Mouse (Mus musculus) lung, adult 2 months (tissue): ENCODE data around the gene Acp4. TPM values are rescaled to one million over a fixed set of nuclear protein-coding genes. Genes with fewer than 3 reads are reported as not detected.
"Not testable (repeated sequence)": the region's sequence is repeated elsewhere in the genome, so short reads cannot be mapped to it uniquely, and the experiment has no call there.

Experiments used
- DNase-seq: peaks from one replicate; pipeline ENCODE4 v3.0.0; 2022
- H3K4me1 ChIP-seq: fragments of 200-500 bp; 2 replicates; pipeline ENCODE4 v1.6.1; 2011; ENCODE audit warnings: low read length; ENCODE audit not compliant: control insufficient read depth, insufficient read depth
- H3K4me3 ChIP-seq: fragments of 200-500 bp; replicated peaks from 2 replicates; pipeline ENCODE3; 2011; ENCODE audit warnings: low read depth, mild to moderate bottlenecking, control low read depth, low read length; ENCODE audit errors: extremely low read depth
- CTCF ChIP-seq: fragments of 200-500 bp; IDR thresholded peaks from 2 replicates; pipeline ENCODE4 v1.5.1; 2011; ENCODE audit warnings: mild to moderate bottlenecking, low read length, control low read depth; ENCODE audit not compliant: insufficient read depth
- POLR2A ChIP-seq: fragments of 200-500 bp; IDR thresholded peaks from 2 replicates; pipeline ENCODE4 v1.6.1; 2011; ENCODE audit warnings: low read depth, mild to moderate bottlenecking, control low read depth, low read length, borderline replicate concordance; ENCODE audit errors: extremely low read depth
- WGBS: fragments of 180-500 bp; shearing (Covaris S2); methylation state at CpG from one replicate; pipeline ENCODE4 v1.1.7; 2018; 5-methylcytosine and 5-hydroxymethylcytosine counted together
- polyA plus RNA-seq: library from polyadenylated mRNA; depleted of rRNA; stranded (reverse); fragments of >200 nt; gene quantifications from 2 replicates; pipeline ENCODE4 v1.2.3, GENCODE M21; 2012; rRNA removed

The Acp4 gene
- polyA plus RNA-seq, 1 experiment = not detected

DNA sequence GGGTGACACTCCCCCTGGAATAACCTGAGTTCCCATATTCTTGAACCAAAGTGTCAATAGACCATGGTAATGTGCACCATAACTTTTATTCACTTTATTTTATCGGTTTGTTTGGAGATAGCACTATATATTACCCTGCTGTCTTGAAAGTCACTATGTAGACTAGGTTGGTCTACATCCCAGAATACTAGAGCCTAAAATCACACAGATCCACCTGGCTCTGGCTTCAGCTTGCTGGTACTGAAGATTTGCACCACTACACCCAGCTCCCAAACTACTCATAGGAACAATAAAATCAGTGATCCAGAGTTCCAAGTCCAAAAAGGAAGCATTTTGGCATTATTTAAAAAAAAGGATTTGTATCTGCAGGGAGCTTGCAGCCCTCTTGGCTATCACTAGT is 41.5 kb downstream of the Acp4 start, which contains the start of gene Klk1b5:
Klk1b5 (plus strand) TSS at position 301 of the 400 bp plus-strand sequence.
- DNase-seq = no peak
- H3K4me3 ChIP-seq = no peak within 1 kb of the TSS
- no peak for TF ChIP-seq CTCF
- TF ChIP-seq POLR2A = no peak
- no peaks in the 10 kb centered on the region for H3K4me1 ChIP-seq
- WGBS = 76% methylated on average over 1 of the region's 1 CpGs

DNA sequence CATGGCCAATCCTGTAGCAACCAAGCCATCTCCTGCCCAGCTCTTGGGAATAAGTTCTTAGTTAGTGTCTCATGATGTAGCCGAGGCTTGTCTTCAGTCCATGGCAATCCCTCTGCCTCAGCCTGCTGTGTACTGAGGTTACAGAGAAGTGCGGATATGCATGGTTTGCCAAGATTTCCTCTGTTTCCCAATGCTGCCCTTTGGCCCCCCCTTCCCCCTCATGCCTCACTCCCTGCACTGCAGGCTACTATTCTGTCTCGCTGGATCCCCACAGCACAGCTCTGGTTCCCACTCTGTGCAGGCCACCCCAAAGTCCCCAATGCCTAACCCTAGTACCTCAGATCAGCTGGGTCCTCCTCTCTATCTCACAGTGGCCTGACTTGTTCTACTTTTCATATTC is 48.9 kb downstream of the Acp4 start:
- TF ChIP-seq CTCF (no peak), POLR2A (no peak)
- DNase-seq = no peak
- WGBS = 71% methylated on average over 3 of the region's 3 CpGs
- no peak overlapping the region for H3K4me3 ChIP-seq
- H3K4me1 ChIP-seq = no peaks in the 10 kb centered on the region

DNA sequence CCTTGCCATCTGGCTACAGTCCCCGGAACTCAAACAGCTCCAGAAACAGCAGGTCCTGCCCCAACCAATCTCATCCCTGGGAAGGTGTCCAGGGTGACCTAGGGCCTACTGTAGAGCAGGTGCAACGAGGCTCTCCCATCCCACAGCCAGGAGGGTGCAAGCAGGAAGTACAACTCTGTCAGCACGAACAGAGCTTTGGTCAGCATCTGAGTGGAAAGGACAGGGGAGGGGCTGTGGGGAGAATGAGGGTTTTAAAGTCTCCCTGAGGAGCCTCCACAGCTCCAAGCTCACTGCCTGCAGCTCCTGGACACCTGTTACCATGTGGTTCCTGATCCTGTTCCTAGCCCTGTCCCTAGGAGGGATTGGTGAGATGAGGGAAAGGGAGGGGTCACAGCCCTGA is 50.0 kb downstream of the Acp4 start, which contains the start of gene Klk1b4:
Klk1b4 (plus strand) TSS at position 301 of the 400 bp plus-strand sequence.
- H3K4me3 ChIP-seq, DNase-seq, H3K4me1 ChIP-seq: not testable (repeated sequence)
- WGBS = 34% methylated on average over 3 of the region's 3 CpGs

Other genes with a start within 250 kb of the Acp4 start
- gene Klk1b26, start 245.2 kb downstream of the Acp4 start, polyA plus RNA-seq = 0.11 TPM in 1 of 2 replicates, not detected in the other
- 0.19 and 0.23 TPM in 2 replicates for gene Klk1b27, start 205.1 kb downstream of the Acp4 start, polyA plus RNA-seq
- not detected in 2 replicates for gene Klk1b21, start 155.1 kb downstream of the Acp4 start, polyA plus RNA-seq
- gene Klk1b22, start 144.7 kb downstream of the Acp4 start, polyA plus RNA-seq = not detected in 2 replicates
- gene Klk1b16, start 120.6 kb downstream of the Acp4 start, polyA plus RNA-seq = not detected in 2 replicates
- not detected in 2 replicates for gene Klk1b24, start 69.1 kb downstream of the Acp4 start, polyA plus RNA-seq
- not detected in 2 replicates for gene Klk1b3, start 59.2 kb downstream of the Acp4 start, polyA plus RNA-seq
- 0.15 TPM in 1 of 2 replicates, not detected in the other for gene Klk1b4, start 49.9 kb downstream of the Acp4 start, polyA plus RNA-seq
- not detected in 2 replicates for gene Klk1b5, start 41.4 kb downstream of the Acp4 start, polyA plus RNA-seq
- gene Klk1, start 32.0 kb downstream of the Acp4 start, polyA plus RNA-seq = 1.9 and 18.3 TPM in 2 replicates
- gene Gm36864, start 21.2 kb downstream of the Acp4 start, polyA plus RNA-seq = not detected in 2 replicates
- 0.85 and 1.1 TPM in 2 replicates for gene 1700028J19Rik, start 10.7 kb downstream of the Acp4 start, polyA plus RNA-seq
- gene 2410002F23Rik, start 10.7 kb downstream of the Acp4 start, polyA plus RNA-seq = 60.0 and 63.7 TPM in 2 replicates
- not detected in 2 replicates for gene Gm15517, start 4.1 kb upstream of the Acp4 start, polyA plus RNA-seq
- gene Clec11a, start 49.5 kb upstream of the Acp4 start, polyA plus RNA-seq = 9.4 and 11.5 TPM in 2 replicates
- gene Shank1, start 52.9 kb upstream of the Acp4 start, polyA plus RNA-seq = 0.44 and 0.65 TPM in 2 replicates
- gene Syt3, start 126.7 kb upstream of the Acp4 start, polyA plus RNA-seq = 2.8 and 3.1 TPM in 2 replicates
- 0.98 and 1.2 TPM in 2 replicates for gene 1700008O03Rik, start 128.4 kb upstream of the Acp4 start, polyA plus RNA-seq
- gene Lrrc4b, start 171.6 kb upstream of the Acp4 start, polyA plus RNA-seq = 4.5 and 4.9 TPM in 2 replicates
- 0.24 and 0.50 TPM in 2 replicates for gene Aspdh, start 208.0 kb upstream of the Acp4 start, polyA plus RNA-seq
- gene Josd2, start 210.6 kb upstream of the Acp4 start, polyA plus RNA-seq = 164 and 175 TPM in 2 replicates
- 250 and 268 TPM in 2 replicates for gene Emc10, start 239.2 kb upstream of the Acp4 start, polyA plus RNA-seq
- 9.5 and 10.3 TPM in 2 replicates for gene Fam71e1, start 239.2 kb upstream of the Acp4 start, polyA plus RNA-seq